Mouse (Mus musculus): ENCODE measurements around the gene Htra1. TPM values are rescaled to one million over a fixed set of nuclear protein-coding genes. Genes with fewer than 3 reads are reported as not detected.

The Htra1 gene
- polyA plus RNA-seq (2016; fragmentation: Nextera tagmentation; extraction: Ambion mirVana): 3.1 and 5.9 TPM in 2 replicates

DNA sequence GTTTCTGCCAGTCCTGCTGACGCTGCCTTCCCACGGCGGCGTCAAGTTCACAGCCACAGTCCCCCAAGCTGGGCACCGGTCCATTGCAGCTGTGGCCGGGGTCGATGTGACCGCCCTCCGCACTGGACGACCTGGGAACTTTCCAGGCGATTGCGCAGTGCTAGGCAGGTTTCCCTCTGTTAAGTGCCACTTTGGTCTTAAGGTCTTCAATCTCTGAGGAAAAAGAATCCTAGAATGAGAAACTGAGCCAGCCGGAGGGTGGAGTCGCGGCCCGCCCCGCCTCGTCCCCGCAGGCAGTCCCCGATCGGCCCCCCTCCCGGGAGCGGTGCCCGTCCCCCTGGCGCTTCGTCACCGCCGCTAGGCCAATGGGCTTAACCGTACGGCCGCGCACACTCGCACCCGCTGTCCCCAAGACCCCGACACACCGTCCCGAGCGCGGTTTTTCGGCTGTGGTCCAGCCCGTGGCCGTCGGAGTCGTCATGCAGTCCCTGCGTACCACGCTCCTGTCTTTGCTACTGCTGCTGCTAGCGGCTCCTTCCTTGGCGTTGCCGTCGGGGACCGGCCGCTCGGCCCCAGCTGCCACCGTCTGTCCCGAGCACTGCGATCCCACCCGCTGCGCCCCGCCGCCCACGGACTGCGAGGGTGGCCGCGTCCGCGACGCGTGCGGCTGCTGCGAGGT lies at the start of gene Htra1:
Gene Htra1 (plus strand): TSS at position 319 of the 679 bp plus-strand sequence.
- 0 out of 2 replicates have a peak within 1 kb of the TSS, but pooled peaks have one; percentile 22 for H3K9ac ChIP-seq
- no peak within 1 kb of the TSS for H3K27ac ChIP-seq
- H3K4me1 ChIP-seq: peaks cover 17% of the 10 kb centered on the region
- H3K36me3 ChIP-seq (replicated peaks): no peaks in the 10 kb centered on the region
- peak within 1 kb of the TSS; percentile 53 for H3K4me3 ChIP-seq (replicated peaks)
- H3K27me3 ChIP-seq: peaks cover 85% of the 10 kb centered on the region
- peak; percentile 85 for ATAC-seq (ENCODE audit: low FRiP score)
- no peaks in the 10 kb centered on the region for H3K9me3 ChIP-seq
- under 1% methylated on average over 69 of the region's 70 CpGs for WGBS
- peak within 1 kb of the TSS; percentile 71 for H3K4me2 ChIP-seq

DNA sequence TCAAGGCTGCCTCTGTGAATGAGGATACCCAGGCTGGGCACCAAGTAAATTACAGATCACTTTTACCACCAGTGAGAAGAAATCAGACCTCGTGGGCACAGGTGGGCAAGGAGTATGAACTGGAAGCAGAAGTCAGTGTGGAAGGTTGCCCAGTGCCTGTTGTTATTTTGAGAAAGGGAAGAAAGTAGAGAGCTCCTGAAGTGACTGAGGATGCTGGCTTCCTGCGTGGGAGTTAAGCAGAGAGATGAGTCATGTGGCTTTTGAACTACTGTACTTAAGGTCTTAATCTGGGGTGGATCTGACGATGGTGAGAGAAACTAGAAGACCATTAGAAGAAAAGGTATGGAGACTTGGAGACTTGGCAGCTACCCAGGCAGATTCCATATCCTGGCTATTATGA lies 49.7 kb upstream of the Htra1 start:
- Histone ChIP-seq H3K9me3 (no peaks in the 10 kb centered on the region), H3K9ac (no peak overlapping the region), H3K4me3 (replicated peaks) (no peak overlapping the region), H3K27me3 (no peaks in the 10 kb centered on the region), H3K4me1 (peaks cover 6% of the 10 kb centered on the region), H3K27ac (no peak overlapping the region), H3K4me2 (no peak overlapping the region), H3K36me3 (replicated peaks) (no peaks in the 10 kb centered on the region; the same call in 1 of the 2 replicates)
- ATAC-seq (ENCODE audit: low FRiP score): no peak
- WGBS: 87% methylated on average over 3 of the region's 3 CpGs

DNA sequence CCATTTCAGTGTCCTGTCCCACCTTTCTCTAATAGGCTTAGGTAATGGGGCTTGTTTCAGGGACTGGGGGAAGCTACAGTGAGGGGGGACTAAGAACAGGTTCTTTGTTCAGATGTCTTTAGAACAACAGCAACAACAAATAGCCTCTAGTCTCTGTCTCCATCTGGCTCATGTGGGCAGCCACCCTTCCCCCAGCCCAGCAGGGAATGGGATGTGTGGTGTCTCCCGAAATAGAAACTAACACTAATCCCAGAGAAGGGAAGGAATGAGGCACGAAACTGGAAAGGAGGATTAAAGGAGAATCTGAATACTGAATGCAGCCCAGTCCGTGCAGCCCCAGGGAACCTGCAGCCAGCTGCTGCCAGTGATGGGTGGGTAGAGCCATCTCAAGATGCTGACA lies 48.0 kb upstream of the Htra1 start:
- Histone ChIP-seq H3K27me3 (peaks cover 3% of the 10 kb centered on the region; the same call in 1 of the 2 replicates), H3K4me2 (no peak overlapping the region), H3K36me3 (replicated peaks) (peaks cover 3% of the 10 kb centered on the region), H3K27ac (no peak overlapping the region), H3K9ac (no peak overlapping the region), H3K4me1 (peaks cover 6% of the 10 kb centered on the region), H3K4me3 (replicated peaks) (no peak overlapping the region), H3K9me3 (no peaks in the 10 kb centered on the region)
- ATAC-seq (ENCODE audit: low FRiP score): no peak
- WGBS: 9% methylated on average over 3 of the region's 3 CpGs

DNA sequence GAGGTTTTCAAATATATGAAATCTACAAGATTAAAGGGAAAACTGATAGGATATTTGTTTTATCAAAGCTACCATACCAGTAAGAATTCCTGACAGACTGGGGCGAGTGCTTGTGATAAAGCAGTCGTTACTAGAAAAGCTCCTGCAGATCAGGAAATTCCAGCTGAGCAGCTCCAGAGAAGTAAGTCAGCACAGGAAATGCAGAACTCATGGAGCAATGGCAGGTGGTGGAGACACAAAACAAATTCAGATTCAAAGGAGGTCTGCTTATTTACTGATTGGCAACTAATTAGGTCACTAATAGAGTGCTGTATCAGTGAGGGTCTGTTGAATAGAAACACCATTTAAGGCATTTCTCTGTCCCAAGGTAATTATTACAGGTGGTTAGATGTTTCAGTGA lies 45.0 kb upstream of the Htra1 start:
- Histone ChIP-seq H3K27ac (no peak overlapping the region), H3K4me1 (peaks cover 6% of the 10 kb centered on the region), H3K9ac (no peak overlapping the region), H3K27me3 (peaks cover 3% of the 10 kb centered on the region; the same call in 1 of the 2 replicates), H3K4me2 (no peak overlapping the region), H3K4me3 (replicated peaks) (no peak overlapping the region), H3K9me3 (no peaks in the 10 kb centered on the region), H3K36me3 (replicated peaks) (peaks cover 5% of the 10 kb centered on the region)
- ATAC-seq (ENCODE audit: low FRiP score): no peak
- 26% methylated on average over 2 of the region's 2 CpGs for WGBS

DNA sequence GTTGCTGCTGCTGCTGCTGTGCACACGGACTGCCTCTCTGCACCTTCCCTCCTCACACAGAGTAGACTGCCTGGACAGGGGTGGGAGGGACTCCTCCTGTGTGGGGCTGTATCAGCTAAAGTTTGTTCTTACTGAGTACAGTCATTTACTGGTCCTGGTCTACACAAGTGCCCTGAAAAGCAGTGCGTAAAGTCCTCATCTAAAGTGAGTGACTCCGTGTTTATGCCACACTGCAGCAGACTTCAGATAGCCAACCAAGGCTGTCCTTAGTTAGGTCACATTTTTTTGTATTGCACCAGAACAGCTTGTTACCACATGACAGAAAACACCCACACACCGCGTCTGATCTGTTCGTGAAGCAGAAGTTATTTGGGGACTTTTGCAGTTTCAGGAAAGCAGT lies 42.9 kb upstream of the Htra1 start:
- no peak for ATAC-seq (ENCODE audit: low FRiP score)
- no peaks in the 10 kb centered on the region for H3K9me3 ChIP-seq
- H3K36me3 ChIP-seq (replicated peaks): peaks cover 5% of the 10 kb centered on the region; the same call in 1 of the 2 replicates
- no peak overlapping the region for H3K4me3 ChIP-seq (replicated peaks)
- H3K9ac ChIP-seq: no peak overlapping the region
- H3K4me1 ChIP-seq: peaks cover 3% of the 10 kb centered on the region
- H3K27me3 ChIP-seq: peaks cover 3% of the 10 kb centered on the region; the same call in 1 of the 2 replicates
- no peak overlapping the region for H3K27ac ChIP-seq
- 90% methylated on average over 6 of the region's 6 CpGs for WGBS
- H3K4me2 ChIP-seq: no peak overlapping the region

DNA sequence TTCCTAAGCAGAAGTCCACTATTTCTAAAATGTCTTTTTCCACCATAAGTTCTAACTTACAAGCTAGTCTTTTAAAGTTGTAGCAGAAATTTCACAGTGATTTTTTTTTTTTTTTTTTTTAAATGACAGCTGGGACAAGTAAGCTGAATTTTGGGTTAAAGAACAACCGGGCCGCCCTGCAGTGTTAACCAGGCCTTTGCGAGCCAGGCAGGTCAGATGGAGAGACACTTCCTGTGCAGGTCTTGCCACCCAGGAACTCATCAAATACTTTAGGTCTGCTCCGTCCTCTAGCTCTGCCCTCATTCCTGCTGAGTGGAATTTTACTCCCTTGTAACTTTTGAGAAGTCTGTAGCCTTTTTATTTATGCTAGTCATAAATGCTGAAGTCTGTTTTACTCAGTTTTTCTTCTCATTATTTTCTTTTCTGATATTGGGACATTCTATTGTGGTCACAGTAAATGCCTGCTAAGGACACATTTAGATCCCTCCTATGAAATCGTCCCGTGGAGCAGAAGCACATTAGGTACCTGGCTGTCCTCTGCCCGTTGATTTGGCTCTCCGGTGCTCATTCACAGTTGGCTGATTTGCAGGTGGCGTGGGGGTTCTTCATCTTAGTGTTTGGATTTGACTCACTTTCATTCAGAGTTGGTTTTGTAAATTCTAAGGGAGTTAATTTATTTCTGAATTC lies 40.8 kb upstream of the Htra1 start:
- WGBS: 48% methylated on average over 9 of the region's 9 CpGs
- H3K36me3 ChIP-seq (replicated peaks): peaks cover 5% of the 10 kb centered on the region; the same call in 1 of the 2 replicates

DNA sequence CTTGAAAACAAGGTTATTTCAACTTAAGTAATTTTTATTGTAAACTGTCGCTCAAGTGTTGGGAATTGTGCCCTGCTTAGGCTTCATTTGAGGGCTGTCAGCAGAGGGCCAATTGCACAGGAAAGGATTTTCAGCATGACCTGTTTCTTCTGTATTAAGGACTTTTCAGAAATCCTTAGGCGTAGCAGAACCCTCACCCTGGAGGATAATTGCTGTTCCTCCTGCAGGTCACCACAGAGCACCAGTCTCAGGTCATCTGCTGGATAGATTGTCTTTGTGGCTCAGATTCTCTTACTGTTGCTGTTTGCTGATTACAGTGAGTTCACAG lies 40.3 kb upstream of the Htra1 start:
- WGBS: 20% methylated on average over 2 of the region's 2 CpGs
- no peak overlapping the region for H3K9ac ChIP-seq
- H3K27ac ChIP-seq: no peak overlapping the region
- no peak overlapping the region for H3K4me3 ChIP-seq (replicated peaks)
- peaks cover 3% of the 10 kb centered on the region; the same call in 1 of the 2 replicates for H3K27me3 ChIP-seq
- no peaks in the 10 kb centered on the region for H3K4me1 ChIP-seq
- no peak for ATAC-seq (ENCODE audit: low FRiP score)
- H3K36me3 ChIP-seq (replicated peaks): peaks cover 5% of the 10 kb centered on the region; the same call in 1 of the 2 replicates
- no peaks in the 10 kb centered on the region for H3K9me3 ChIP-seq
- H3K4me2 ChIP-seq: no peak overlapping the region

More for the DNA sequence above, 40.8 kb upstream of the Htra1 start:
- H3K27me3 ChIP-seq: peaks cover 3% of the 10 kb centered on the region; the same call in 1 of the 2 replicates
- no peaks in the 10 kb centered on the region for H3K9me3 ChIP-seq
- no peak overlapping the region for H3K4me2 ChIP-seq
- H3K9ac ChIP-seq: no peak overlapping the region
- H3K4me1 ChIP-seq: no peaks in the 10 kb centered on the region
- no peak overlapping the region for H3K27ac ChIP-seq
- H3K4me3 ChIP-seq (replicated peaks): no peak overlapping the region
- ATAC-seq (ENCODE audit: low FRiP score): no peak

DNA sequence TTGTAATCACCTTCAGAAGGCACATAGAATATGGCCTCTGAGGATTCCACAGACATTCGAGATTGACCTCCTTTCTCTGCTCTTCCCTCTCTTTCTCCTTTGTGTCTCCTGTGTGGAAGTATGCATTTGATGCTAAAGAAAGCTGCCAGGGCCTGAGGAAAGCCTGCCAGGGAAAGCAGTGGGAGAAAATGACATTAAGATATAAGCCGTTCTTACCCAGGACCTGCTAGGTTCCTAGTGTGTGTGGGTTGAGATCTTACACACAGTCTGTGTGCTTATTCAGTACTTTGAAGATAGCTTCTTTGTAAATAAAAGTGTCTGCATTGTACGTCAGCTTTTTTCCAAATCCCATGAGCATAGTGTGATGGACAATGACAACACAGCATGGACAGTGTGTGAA lies 39.8 kb upstream of the Htra1 start:
- no peak for ATAC-seq (ENCODE audit: low FRiP score)
- peaks cover 5% of the 10 kb centered on the region; the same call in 1 of the 2 replicates for H3K36me3 ChIP-seq (replicated peaks)
- 64% methylated on average over 3 of the region's 3 CpGs for WGBS
- H3K9me3 ChIP-seq: no peaks in the 10 kb centered on the region
- no peak overlapping the region for H3K9ac ChIP-seq
- H3K4me1 ChIP-seq: no peaks in the 10 kb centered on the region
- H3K4me2 ChIP-seq: no peak overlapping the region
- H3K27ac ChIP-seq: no peak overlapping the region
- no peak overlapping the region for H3K4me3 ChIP-seq (replicated peaks)
- H3K27me3 ChIP-seq: peaks cover 3% of the 10 kb centered on the region; the same call in 1 of the 2 replicates

DNA sequence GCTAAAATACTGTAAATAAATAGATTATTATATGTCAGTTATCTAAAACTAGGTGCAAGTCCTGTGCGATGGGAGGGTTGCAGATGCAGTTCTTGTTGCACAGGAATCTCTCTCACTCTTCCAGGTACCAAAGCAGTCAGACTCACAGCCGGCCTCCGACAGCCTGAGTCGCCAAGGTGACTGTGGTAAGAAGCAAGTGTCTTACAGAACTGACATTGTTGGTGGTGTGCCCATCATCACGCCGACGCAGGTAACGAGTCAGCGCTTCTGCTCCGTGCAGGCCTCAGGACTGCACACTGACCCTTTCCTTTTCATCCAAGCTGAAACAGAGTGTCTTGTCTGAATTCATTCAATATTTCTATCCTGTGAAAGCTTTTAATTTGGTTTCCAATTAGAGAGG lies 38.7 kb upstream of the Htra1 start:
- H3K36me3 ChIP-seq (replicated peaks): peaks cover 5% of the 10 kb centered on the region; the same call in 1 of the 2 replicates
- no peaks in the 10 kb centered on the region for H3K4me1 ChIP-seq
- 89% methylated on average over 10 of the region's 10 CpGs for WGBS
- peaks cover 3% of the 10 kb centered on the region; the same call in 1 of the 2 replicates for H3K27me3 ChIP-seq
- H3K9ac ChIP-seq: no peak overlapping the region
- H3K27ac ChIP-seq: no peak overlapping the region
- ATAC-seq (ENCODE audit: low FRiP score): no peak
- no peak overlapping the region for H3K4me2 ChIP-seq
- H3K9me3 ChIP-seq: no peaks in the 10 kb centered on the region
- H3K4me3 ChIP-seq (replicated peaks): no peak overlapping the region

DNA sequence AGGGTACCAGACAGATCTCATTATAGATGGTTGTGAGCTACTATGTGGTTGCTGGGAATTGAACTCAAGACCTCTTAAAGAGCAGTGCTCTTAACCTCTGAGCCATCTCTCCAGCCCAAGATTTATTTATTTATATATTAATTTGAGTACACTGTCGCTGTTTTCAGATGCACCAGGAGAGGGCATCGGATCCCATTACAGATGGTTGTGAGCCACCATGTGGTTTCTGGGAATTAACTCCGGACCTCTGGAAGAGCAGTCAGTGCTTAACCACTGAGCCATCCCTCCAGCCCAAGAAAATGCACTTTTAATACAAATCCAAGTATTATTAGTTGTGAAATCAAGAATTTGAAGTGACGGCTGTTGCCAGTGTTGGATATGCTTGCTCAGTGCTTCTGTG lies 37.5 kb upstream of the Htra1 start:
- no peak for ATAC-seq (ENCODE audit: low FRiP score)
- Histone ChIP-seq H3K4me2 (no peak overlapping the region), H3K4me3 (replicated peaks) (no peak overlapping the region), H3K27ac (no peak overlapping the region), H3K27me3 (no peaks in the 10 kb centered on the region), H3K36me3 (replicated peaks) (peaks cover 7% of the 10 kb centered on the region; the same call in 1 of the 2 replicates), H3K9ac (no peak overlapping the region), H3K9me3 (no peaks in the 10 kb centered on the region), H3K4me1 (no peaks in the 10 kb centered on the region)
- 81% methylated on average over 4 of the region's 4 CpGs for WGBS

DNA sequence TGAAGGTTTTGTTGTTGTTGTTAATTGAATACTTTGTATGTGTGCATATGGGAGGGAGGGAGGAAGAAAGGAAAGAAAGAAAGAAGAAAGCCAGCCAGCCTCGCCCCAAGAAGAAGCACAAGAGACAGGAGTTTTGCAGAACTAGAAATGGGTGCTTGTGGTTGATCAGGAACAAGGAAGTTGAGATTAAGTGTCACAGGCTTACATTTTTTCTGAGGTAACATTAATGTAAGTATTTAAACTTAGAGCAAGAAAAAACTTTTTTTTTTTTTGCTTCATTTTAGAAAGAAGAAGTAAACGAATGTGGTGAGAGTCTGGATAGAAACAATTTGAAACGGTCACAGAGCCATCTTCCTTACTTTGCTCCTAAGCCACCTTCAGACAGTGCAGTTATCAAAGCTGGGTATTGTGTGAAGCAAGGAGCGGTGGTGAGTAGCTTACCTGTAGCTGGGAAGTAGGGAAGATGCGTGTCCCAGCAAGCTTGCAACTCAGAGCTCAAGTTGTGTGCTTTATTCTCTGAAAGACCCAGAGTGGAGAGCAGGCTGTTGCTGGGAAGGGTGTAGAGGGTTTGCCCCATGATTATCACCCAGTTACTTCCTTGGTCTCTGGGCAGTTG lies 35.6 kb upstream of the Htra1 start:
- H3K36me3 ChIP-seq (replicated peaks): peaks cover 13% of the 10 kb centered on the region; the same call in 1 of the 2 replicates
- H3K4me1 ChIP-seq: no peaks in the 10 kb centered on the region
- no peaks in the 10 kb centered on the region for H3K9me3 ChIP-seq
- no peaks in the 10 kb centered on the region for H3K27me3 ChIP-seq
- no peak overlapping the region for H3K4me3 ChIP-seq (replicated peaks)
- ATAC-seq (ENCODE audit: low FRiP score): no peak
- H3K9ac ChIP-seq: no peak overlapping the region
- H3K27ac ChIP-seq: no peak overlapping the region
- WGBS: 88% methylated on average over 5 of the region's 5 CpGs
- H3K4me2 ChIP-seq: no peak overlapping the region

DNA sequence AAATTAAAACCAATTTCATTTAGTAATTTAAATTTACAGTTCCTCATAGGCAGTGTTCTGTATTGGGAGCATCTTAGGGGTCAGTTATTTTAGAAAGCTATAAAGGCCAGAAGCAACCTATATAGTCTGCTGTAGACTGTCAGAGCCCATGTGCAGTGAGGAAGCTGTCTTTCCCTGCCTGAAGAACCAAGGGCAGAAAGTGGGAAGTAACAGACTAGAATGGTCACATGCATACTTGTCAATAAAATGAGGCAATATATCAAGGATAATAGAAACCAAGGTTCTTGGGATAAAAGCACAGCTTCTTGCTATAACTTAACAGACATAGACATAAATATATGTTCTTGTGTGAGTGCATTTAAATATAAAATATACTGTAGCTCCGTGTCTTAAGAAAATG lies 33.0 kb upstream of the Htra1 start:
- no peak for ATAC-seq (ENCODE audit: low FRiP score)
- Histone ChIP-seq H3K9me3 (no peaks in the 10 kb centered on the region), H3K27ac (no peak overlapping the region), H3K27me3 (no peaks in the 10 kb centered on the region), H3K36me3 (replicated peaks) (peaks cover 13% of the 10 kb centered on the region; the same call in 1 of the 2 replicates), H3K4me3 (replicated peaks) (no peak overlapping the region), H3K4me2 (no peak overlapping the region), H3K4me1 (no peaks in the 10 kb centered on the region), H3K9ac (no peak overlapping the region)
- 95% methylated on average over 1 of the region's 1 CpGs for WGBS

Measured in forebrain, embryonic 12.5 days (tissue).